Mouse (Mus musculus) heart, embryonic 13.5 days (tissue): ENCODE results near the gene Cse1l. TPM values are rescaled to one million over a fixed set of nuclear protein-coding genes. Genes with fewer than 3 reads are reported as not detected.
A peak's percentile ranks its signal among the peaks of the same experiment; 100 is the strongest.

Experiments
- ATAC-seq: fragments of 200-750 bp; cut with Nextera tagmentation; 2 replicates; pipeline ENCODE4 v1.8.0; 2017; ENCODE audit warnings: moderate TSS enrichment; ENCODE audit not compliant: insufficient number of reproducible peaks, low FRiP score, low TSS enrichment; ENCODE audit errors: extremely low read depth
- H3K27ac ChIP-seq: fragments of 300-500 bp; sonication (generic); replicated peaks from 2 replicates; pipeline ENCODE4 v1.5.1; 2015; ENCODE audit warnings: moderate library complexity, mild to moderate bottlenecking, inconsistent platforms
- H3K27me3 ChIP-seq: fragments of 300-500 bp; sonication (generic); replicated peaks from 2 replicates; pipeline ENCODE4 v1.6.1; 2015; ENCODE audit warnings: mild to moderate bottlenecking, inconsistent platforms
- H3K36me3 ChIP-seq: fragments of 300-500 bp; sonication (generic); 2 replicates; pipeline ENCODE4 v1.6.1; 2015; ENCODE audit warnings: mild to moderate bottlenecking, inconsistent platforms
- H3K4me1 ChIP-seq: fragments of 300-500 bp; sonication (generic); 2 replicates; pipeline ENCODE4 v1.6.1; 2015; ENCODE audit warnings: inconsistent platforms
- H3K4me2 ChIP-seq: fragments of 300-500 bp; sonication (generic); 2 replicates; pipeline ENCODE4 v1.6.1; 2015; ENCODE audit warnings: inconsistent platforms, mild to moderate bottlenecking, moderate library complexity
- H3K4me3 ChIP-seq: fragments of 300-500 bp; sonication (generic); 2 replicates; pipeline ENCODE4 v1.5.1; 2015; ENCODE audit warnings: moderate library complexity, mild to moderate bottlenecking, inconsistent platforms
- H3K9ac ChIP-seq: fragments of 300-500 bp; sonication (generic); 2 replicates; pipeline ENCODE4 v1.6.1; 2015; ENCODE audit warnings: inconsistent platforms, mild to moderate bottlenecking, moderate library complexity
- H3K9me3 ChIP-seq: fragments of 300-500 bp; sonication (generic); 2 replicates; pipeline ENCODE4 v1.6.1; 2016; ENCODE audit warnings: inconsistent platforms
- WGBS: fragments of 180-500 bp; shearing (Covaris S2); methylation state at CpG from one replicate; pipeline ENCODE4 v1.1.7; 2015; ENCODE audit warnings: mixed read lengths; 5-methylcytosine and 5-hydroxymethylcytosine counted together
- polyA plus RNA-seq: library from polyadenylated mRNA; unstranded; fragments of >200 nt; fragmentation: Nextera tagmentation; extraction: Ambion mirVana; gene quantifications from 2 replicates; pipeline ENCODE4 v1.2.1, GENCODE M21; 2015

Cse1l gene
- polyA plus RNA-seq, 1 experiment from 2014 or later: 88.7 TPM

GRCm38 (mm10) chr2:166977490-166977889 is 71.7 kb downstream of the Cse1l start:
- Histone ChIP-seq H3K27me3 (no peaks in the 10 kb centered on the region), H3K27ac (peak overlapping the region; percentile 62; the same call in 1 of the 2 replicates), H3K4me2 (no peak overlapping the region), H3K9ac (no peak overlapping the region; the same call in 1 of the 2 replicates), H3K36me3 (no peaks in the 10 kb centered on the region), H3K4me1 (peaks cover 41% of the 10 kb centered on the region), H3K4me3 (no peak overlapping the region), H3K9me3 (no peaks in the 10 kb centered on the region)
- no peak for ATAC-seq
- 62% methylated on average over 3 of the region's 3 CpGs for WGBS

- H3K9ac ChIP-seq: no peak overlapping the region
- no peak overlapping the region for H3K27ac ChIP-seq
- no peaks in the 10 kb centered on the region for H3K9me3 ChIP-seq
- H3K4me1 ChIP-seq: peaks cover 27% of the 10 kb centered on the region
- 84% methylated on average over 2 of the region's 2 CpGs for WGBS
- no peak overlapping the region for H3K4me2 ChIP-seq
- no peaks in the 10 kb centered on the region for H3K36me3 ChIP-seq
- ATAC-seq: no peak
- no peaks in the 10 kb centered on the region for H3K27me3 ChIP-seq
- H3K4me3 ChIP-seq: no peak overlapping the region
These were observed 74.3 kb downstream of the Cse1l start for GRCm38 (mm10) chr2:166980161-166980560.

- H3K4me1 ChIP-seq: peaks cover 10% of the 10 kb centered on the region
- no peak overlapping the region for H3K4me2 ChIP-seq
- H3K9ac ChIP-seq: no peak overlapping the region
- no peak overlapping the region for H3K4me3 ChIP-seq
- 75% methylated on average over 4 of the region's 4 CpGs for WGBS
- H3K36me3 ChIP-seq: no peaks in the 10 kb centered on the region
- no peaks in the 10 kb centered on the region for H3K27me3 ChIP-seq
- no peaks in the 10 kb centered on the region for H3K9me3 ChIP-seq
- H3K27ac ChIP-seq: no peak overlapping the region
- ATAC-seq: no peak
These were observed 77.6 kb downstream of the Cse1l start for GRCm38 (mm10) chr2:166983351-166983894.

GRCm38 (mm10) chr2:166990861-166991260 is 85.0 kb downstream of the Cse1l start:
- Histone ChIP-seq H3K4me1 (peaks cover 63% of the 10 kb centered on the region), H3K9ac (no peak overlapping the region), H3K4me3 (no peak overlapping the region), H3K4me2 (no peak overlapping the region), H3K27ac (no peak overlapping the region), H3K36me3 (no peaks in the 10 kb centered on the region), H3K9me3 (no peaks in the 10 kb centered on the region), H3K27me3 (no peaks in the 10 kb centered on the region)
- ATAC-seq: no peak
- WGBS: 64% methylated on average over 7 of the region's 7 CpGs

GRCm38 (mm10) chr2:166991945-166992344 is 86.1 kb downstream of the Cse1l start:
- Histone ChIP-seq H3K36me3 (no peaks in the 10 kb centered on the region), H3K9ac (peak overlapping the region; percentile 59), H3K4me1 (peaks cover 67% of the 10 kb centered on the region), H3K4me2 (no peak overlapping the region), H3K27me3 (no peaks in the 10 kb centered on the region), H3K27ac (no peak overlapping the region), H3K4me3 (no peak overlapping the region), H3K9me3 (no peaks in the 10 kb centered on the region)
- no peak for ATAC-seq

- no peak for ATAC-seq
- peak overlapping the region; percentile 98 for H3K4me3 ChIP-seq
- H3K9ac ChIP-seq: peak overlapping the region; percentile 99
- H3K4me2 ChIP-seq: peak overlapping the region; percentile 79
- H3K4me1 ChIP-seq: peaks cover 56% of the 10 kb centered on the region
- no peaks in the 10 kb centered on the region for H3K36me3 ChIP-seq
- peak overlapping the region; percentile 99 for H3K27ac ChIP-seq
- 2% methylated on average over 28 of the region's 28 CpGs for WGBS
- no peaks in the 10 kb centered on the region for H3K27me3 ChIP-seq
- H3K9me3 ChIP-seq: no peaks in the 10 kb centered on the region
These were observed 89.4 kb downstream of the Cse1l start for GRCm38 (mm10) chr2:166995021-166995795.

Other genes with a start within 250 kb of the Cse1l start
- gene Prex1, start 192.2 kb upstream of the Cse1l start, polyA plus RNA-seq: 8.3 and 8.7 TPM in 2 replicates
- 5.5 and 6.3 TPM in 2 replicates for gene Trp53rkb, start 113.5 kb upstream of the Cse1l start, polyA plus RNA-seq
- gene Arfgef2, start 100.5 kb upstream of the Cse1l start, polyA plus RNA-seq: 4.7 and 5.2 TPM in 2 replicates
- 57.1 and 57.3 TPM in 2 replicates for gene Stau1, start 90.3 kb downstream of the Cse1l start, polyA plus RNA-seq
- 31.1 and 31.6 TPM in 2 replicates for gene Ddx27, start 109.2 kb downstream of the Cse1l start, polyA plus RNA-seq
- gene Znfx1, start 157.0 kb downstream of the Cse1l start, polyA plus RNA-seq: 5.1 and 6.3 TPM in 2 replicates